Mouse (Mus musculus): ENCODE data around the gene Sh3bp2. TPM values are rescaled to one million over a fixed set of nuclear protein-coding genes. Genes with fewer than 3 reads are reported as not detected.

Sh3bp2 gene
- total and polyA plus RNA-seq, 3 experiments = 7.9 to 12.0 TPM; not detected in 1

DNA sequence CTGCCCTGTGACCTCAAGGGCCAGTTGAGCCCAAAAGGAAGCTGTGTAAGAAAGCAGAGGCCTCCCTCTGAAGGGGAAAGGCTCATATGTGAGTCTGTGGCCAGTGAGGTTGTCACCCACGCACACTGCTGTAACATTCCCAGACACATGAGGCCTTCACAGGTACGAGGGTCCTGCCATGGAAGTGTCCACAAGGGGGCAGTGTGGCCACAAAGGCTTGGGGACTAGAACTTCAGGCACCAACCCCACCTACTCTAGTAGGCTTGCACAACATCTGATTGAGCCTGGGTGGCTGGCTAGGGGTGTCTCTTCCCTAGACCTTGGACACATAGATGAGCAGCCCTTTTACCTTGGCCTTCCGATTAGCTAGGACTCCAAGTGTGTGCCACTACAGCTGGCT lies 7.7 kb upstream of the Sh3bp2 start:
- peak; percentile 95 for DNase-seq (ENCODE audit: low read depth, low spot score)
- Histone ChIP-seq H3K4me1 (ENCODE audit: control insufficient read depth in 1 of 2, insufficient read depth in 2 of 2, low read length in 2 of 2) (peaks cover 20 to 33% of the 10 kb centered on the region in 2 experiments), H3K79me2 (ENCODE audit: control insufficient read depth, insufficient read depth, low read length, poor library complexity) (peaks cover 8% of the 10 kb centered on the region), H3K9me3 (replicated peaks; ENCODE audit: insufficient read depth, low read length) (no peaks in the 10 kb centered on the region), H3K4me3 (ENCODE audit: control insufficient read depth in 1 of 2, insufficient read depth in 1 of 2, low read depth in 2 of 2, low read length in 2 of 2) (no peak overlapping the region), H3K27me3 (ENCODE audit: control insufficient read depth in 1 of 2, insufficient read depth in 2 of 2, low read length in 2 of 2) (no peaks in the 10 kb centered on the region), H3K9ac (ENCODE audit: control insufficient read depth, low read depth, low read length, poor library complexity, severe bottlenecking) (peak overlapping the region; percentile 40), H3K27ac (ENCODE audit: control insufficient read depth, low read depth, low read length) (no peak overlapping the region), H3K36me3 (ENCODE audit: control insufficient read depth in 1 of 2, insufficient read depth in 2 of 2, low read length in 2 of 2) (peaks cover 0 to 28% of the 10 kb centered on the region in 2 experiments; a peak in 2 of 4 replicates)
- TF ChIP-seq MYC (IDR thresholded peaks at IDR 0.05; ENCODE audit: low read depth, low read length) = peak; percentile 85
- TF ChIP-seq SMC3 (IDR thresholded peaks at IDR 0.05; ENCODE audit: low read depth, low read length) = peak; percentile 98
- TF ChIP-seq KAT2A (conservative IDR thresholded peaks at IDR 0.05; ENCODE audit: low read depth, low read length) = no peak
- TF ChIP-seq TBP (IDR thresholded peaks at IDR 0.05; ENCODE audit: low read depth, low read length) = no peak
- 0 out of 2 replicates have a peak, but pooled peaks have one; percentile 17 for TF ChIP-seq MEF2A (IDR thresholded peaks at IDR 0.05; ENCODE audit: extremely low read depth, insufficient replicate concordance, low read depth, low read length, poor library complexity, severe bottlenecking)
- peak; percentile 44; the same call in 1 of the 2 replicates for TF ChIP-seq USF1 (IDR thresholded peaks at IDR 0.05; ENCODE audit: low read depth, low read length)
- TF ChIP-seq TCF12 (IDR thresholded peaks at IDR 0.05; ENCODE audit: low read depth, low read length) = peak; percentile 18; the same call in 1 of the 2 replicates
- peak; percentile 78 for TF ChIP-seq SIN3A (IDR thresholded peaks at IDR 0.05; ENCODE audit: low read length)
- TF ChIP-seq ZC3H11A (IDR thresholded peaks at IDR 0.05; ENCODE audit: low read depth, low read length) = peak; percentile 93
- 0 out of 2 replicates have a peak, but pooled peaks have one; percentile 21 for TF ChIP-seq RCOR1 (IDR thresholded peaks at IDR 0.05; ENCODE audit: low read depth, low read length)
- TF ChIP-seq POLR2AphosphoS5 (IDR thresholded peaks at IDR 0.05; ENCODE audit: borderline replicate concordance, low read depth, low read length) = no peak
- TF ChIP-seq CTCF (IDR thresholded peaks at IDR 0.05 in 2 of 3, conservative IDR thresholded peaks at IDR 0.05 in 1 of 3; ENCODE audit: control insufficient read depth in 1 of 3, insufficient read depth in 1 of 3, low read depth in 2 of 3, low read length in 3 of 3, poor library complexity in 1 of 3, severe bottlenecking in 1 of 3) = peak; percentile 98 to 99 (median 99)
- TF ChIP-seq HCFC1 (IDR thresholded peaks at IDR 0.05; ENCODE audit: low read depth, low read length) = 0 out of 2 replicates have a peak, but pooled peaks have one; percentile 23
- peak; percentile 92 for TF ChIP-seq RAD21 (IDR thresholded peaks at IDR 0.05; ENCODE audit: low read depth, low read length)
- TF ChIP-seq MXI1 (IDR thresholded peaks at IDR 0.05; ENCODE audit: low read depth, low read length) = peak; percentile 68
- TF ChIP-seq MAX (IDR thresholded peaks at IDR 0.05; ENCODE audit: low read length) = peak; percentile 64
- TF ChIP-seq ZKSCAN1 (IDR thresholded peaks at IDR 0.05; ENCODE audit: low read depth, low read length) = 0 out of 2 replicates have a peak, but pooled peaks have one; percentile 18
- TF ChIP-seq CHD1 (IDR thresholded peaks at IDR 0.05; ENCODE audit: low read depth, low read length) = no peak
- TF ChIP-seq NRF1 (IDR thresholded peaks at IDR 0.05; ENCODE audit: insufficient read depth, low read depth, low read length, poor library complexity, severe bottlenecking) = no peak
- 0 out of 2 replicates have a peak, but pooled peaks have one; percentile 24 for TF ChIP-seq ZNF384 (IDR thresholded peaks at IDR 0.05; ENCODE audit: low read depth, low read length)

Data from MEL (cell line).